Mouse (Mus musculus) liver, adult 2 months (tissue): ENCODE measurements around the gene Secisbp2.

Source experiments
- CTCF ChIP-seq: fragments of 200-500 bp; IDR thresholded peaks from 2 replicates; pipeline ENCODE4 v1.5.1; 2011; ENCODE audit warnings: low read depth, low read length, control low read depth
- POLR2A ChIP-seq: fragments of 200-500 bp; IDR thresholded peaks from 2 replicates; pipeline ENCODE4 v1.6.1; 2011; ENCODE audit warnings: low read length, control low read depth; ENCODE audit not compliant: insufficient read depth; ENCODE audit errors: extremely low read depth

GRCm38 (mm10) chr13:51642171-51642778 is 9.2 kb upstream of the Secisbp2 start:
- TF ChIP-seq CTCF (no peak), POLR2A (no peak)
